8 mouse cellular contexts compared by ENCODE assay signal in genomic region chr5:138186950-138187638, GRCm38 (mm10). TPM values are rescaled to one million over a fixed set of nuclear protein-coding genes. Genes with fewer than 3 reads are reported as not detected.
DNase-seq lines count a peak whose midpoint lies in the region; ATAC-seq and TF ChIP-seq lines count a peak whose summit lies in the region.

Taf6 (minus strand) TSS chr5:138187451.
Cnpy4 (plus strand) TSS chr5:138187485.

- peak; percentile 98 for TF ChIP-seq POLR2A in CH12.LX (IDR thresholded peaks at IDR 0.05; ENCODE audit: low read depth, low read length)

- H3K4me1 ChIP-seq in CH12.LX (ENCODE audit: control insufficient read depth in 1 of 2, insufficient read depth in 2 of 2): peaks cover 3 to 17% of the 10 kb centered on the region in 2 experiments; a peak in 3 of 4 replicates
- peaks cover 2% of the 10 kb centered on the region; the same call in 1 of the 2 replicates for H3K4me1 ChIP-seq in forebrain, embryonic 11.5 days (replicated peaks; ENCODE audit: control insufficient read depth, insufficient read depth, low read length)
- peaks cover 14% of the 10 kb centered on the region for H3K4me1 ChIP-seq in heart, embryonic 16.5 days (ENCODE audit: control insufficient read depth, insufficient read depth, low read length)
- peaks cover 13 to 14% of the 10 kb centered on the region in 2 experiments for H3K4me1 ChIP-seq in liver, embryonic 14.5 days (replicated peaks; ENCODE audit: control insufficient read depth in 2 of 2, insufficient read depth in 2 of 2, low read length in 1 of 2)
- peaks cover 6% of the 10 kb centered on the region; the same call in 1 of the 2 replicates for H3K4me1 ChIP-seq in stomach, embryonic 15.5 days

- in situ Hi-C loops in CH12.LX (cut with MboI; ENCODE audit: low pct_ligation_motif_present, low pct_unique_long_range_greater_than_20kb, low sequenced_read_pairs): no loop called here

- 0% methylated on average over 31 of the region's 31 CpGs for WGBS in forebrain, embryonic 11.5 days
- under 1% methylated on average over 31 of the region's 31 CpGs for WGBS in heart, embryonic 16.5 days
- under 1% methylated on average over 31 of the region's 31 CpGs for WGBS in liver, embryonic 14.5 days (ENCODE audit: insufficient replicate concordance)
- under 1% methylated on average over 31 of the region's 31 CpGs for WGBS in stomach, embryonic 15.5 days

- DNase-seq in CH12.LX (ENCODE audit: extremely low read depth): peak; percentile 87
- peak; percentile 84 for DNase-seq in c-Kit-positive CD71-positive TER-119-negative erythroid progenitor cells, embryonic 14.5 days (ENCODE audit: low read depth)
- DNase-seq in forebrain, embryonic 11.5 days (ENCODE audit: low spot score): peak; percentile 87
- peak; percentile 90 for DNase-seq in kidney, postnatal 25 days
- DNase-seq in liver, embryonic 14.5 days (ENCODE audit: low read depth in 3 of 3, low spot score in 3 of 3): peak; percentile 78 to 86 (median 81)
- peak; percentile 78 for DNase-seq in neural tube, embryonic 10.5 days (ENCODE audit: extremely low spot score, low spot score)

- peak within 1 kb of the TSS; percentile 38 for H3K27ac ChIP-seq in CH12.LX (ENCODE audit: insufficient read depth, low read depth)
- peak within 1 kb of the TSS; percentile 63; the same call in 1 of the 2 replicates for H3K27ac ChIP-seq in forebrain, embryonic 11.5 days (ENCODE audit: low read depth, low read length)
- H3K27ac ChIP-seq in heart, embryonic 16.5 days (ENCODE audit: low read length): peak within 1 kb of the TSS; percentile 83
- peak within 1 kb of the TSS; percentile 81 for H3K27ac ChIP-seq in liver, embryonic 14.5 days
- H3K27ac ChIP-seq in stomach, embryonic 15.5 days: peak within 1 kb of the TSS; percentile 82

- no peaks in the 10 kb centered on the region for H3K27me3 ChIP-seq in CH12.LX (replicated peaks)
- H3K27me3 ChIP-seq in forebrain, embryonic 11.5 days (ENCODE audit: control insufficient read depth, insufficient read depth, low read length): no peaks in the 10 kb centered on the region
- no peaks in the 10 kb centered on the region for H3K27me3 ChIP-seq in heart, embryonic 16.5 days (ENCODE audit: control insufficient read depth, insufficient read depth, low read length)
- no peaks in the 10 kb centered on the region for H3K27me3 ChIP-seq in liver, embryonic 14.5 days (ENCODE audit: control insufficient read depth, insufficient read depth, low read length)
- no peaks in the 10 kb centered on the region for H3K27me3 ChIP-seq in stomach, embryonic 15.5 days (replicated peaks)

- H3K79me2 ChIP-seq in CH12.LX (replicated peaks; ENCODE audit: control insufficient read depth, extremely low read depth, insufficient read depth, poor library complexity, severe bottlenecking): 0 out of 2 replicates have a peak, but pooled peaks cover 3% of the 10 kb centered on the region

- TF ChIP-seq RAD21 in CH12.LX (IDR thresholded peaks at IDR 0.05; ENCODE audit: low read depth, low read length): no peak

- peak within 1 kb of the TSS; percentile 83 for H3K4me2 ChIP-seq in CH12.LX (ENCODE audit: insufficient read depth, low read depth, poor library complexity, severe bottlenecking)
- peak within 1 kb of the TSS; percentile 79 for H3K4me2 ChIP-seq in forebrain, embryonic 11.5 days (ENCODE audit: low read depth, low read length, severe bottlenecking)
- peak within 1 kb of the TSS; percentile 61 for H3K4me2 ChIP-seq in heart, embryonic 16.5 days (ENCODE audit: low read depth, low read length)
- peak within 1 kb of the TSS; percentile 93 for H3K4me2 ChIP-seq in liver, embryonic 14.5 days (ENCODE audit: low read depth)
- peak within 1 kb of the TSS; percentile 75 for H3K4me2 ChIP-seq in stomach, embryonic 15.5 days

- H3K4me3 ChIP-seq in CH12.LX (replicated peaks in 1 of 3; ENCODE audit: low read depth in 2 of 3, low read length in 2 of 3, poor library complexity in 1 of 3): peak within 1 kb of the TSS; percentile 86 to 96 (median 92)
- peak within 1 kb of the TSS; percentile 64 for H3K4me3 ChIP-seq in forebrain, embryonic 11.5 days (ENCODE audit: low read depth, low read length)
- peak within 1 kb of the TSS; percentile 70 for H3K4me3 ChIP-seq in heart, embryonic 16.5 days (ENCODE audit: low read length)
- H3K4me3 ChIP-seq in liver, embryonic 14.5 days (ENCODE audit: insufficient read depth in 1 of 2, low read depth in 2 of 2, low read length in 2 of 2): peak within 1 kb of the TSS; percentile 75 to 99
- peak within 1 kb of the TSS; percentile 87 for H3K4me3 ChIP-seq in stomach, embryonic 15.5 days (replicated peaks)

- ATAC-seq in forebrain, embryonic 11.5 days (replicated peaks; ENCODE audit: low FRiP score): peak; percentile 87
- ATAC-seq in heart, embryonic 16.5 days (replicated peaks; ENCODE audit: extremely low read depth, insufficient read depth, low FRiP score): peak; percentile 87
- peak; percentile 85 for ATAC-seq in liver, embryonic 14.5 days (ENCODE audit: insufficient read depth)
- peak; percentile 88 for ATAC-seq in stomach, embryonic 15.5 days (ENCODE audit: insufficient read depth, low FRiP score, low read depth)

- dilution Hi-C loops in CH12.LX (cut with MboI; ENCODE audit: extremely low pct_ligation_motif_present, extremely low pct_unique_long_range_greater_than_20kb, low sequenced_read_pairs): no loop called here

- peaks cover 38 to 57% of the 10 kb centered on the region in 2 experiments for H3K36me3 ChIP-seq in CH12.LX (replicated peaks in 1 of 2; ENCODE audit: control insufficient read depth in 1 of 2, insufficient read depth in 1 of 2, low read length in 1 of 2)
- H3K36me3 ChIP-seq in forebrain, embryonic 11.5 days (ENCODE audit: control insufficient read depth, insufficient read depth, low read length): peaks cover 3% of the 10 kb centered on the region; the same call in 1 of the 2 replicates
- peaks cover 12% of the 10 kb centered on the region for H3K36me3 ChIP-seq in heart, embryonic 16.5 days (ENCODE audit: control insufficient read depth, insufficient read depth)
- peaks cover 12% of the 10 kb centered on the region for H3K36me3 ChIP-seq in liver, embryonic 14.5 days (replicated peaks; ENCODE audit: control insufficient read depth, insufficient read depth, low read depth)
- peaks cover 11% of the 10 kb centered on the region; the same call in 1 of the 2 replicates for H3K36me3 ChIP-seq in stomach, embryonic 15.5 days

- no peak for TF ChIP-seq CTCF in CH12.LX (conservative IDR thresholded peaks at IDR 0.05 in 1 of 2, IDR thresholded peaks at IDR 0.05 in 1 of 2; ENCODE audit: low read depth in 2 of 2, low read length in 2 of 2)
- TF ChIP-seq CTCF in liver, embryonic 14.5 days (IDR thresholded peaks at IDR 0.05; ENCODE audit: low read depth): no peak

- peak within 1 kb of the TSS; percentile 98 for H3K9ac ChIP-seq in CH12.LX (ENCODE audit: insufficient read depth, low read depth)
- H3K9ac ChIP-seq in forebrain, embryonic 11.5 days (ENCODE audit: low read length): peak within 1 kb of the TSS; percentile 82
- H3K9ac ChIP-seq in heart, embryonic 16.5 days (ENCODE audit: low read length): peak within 1 kb of the TSS; percentile 94
- H3K9ac ChIP-seq in liver, embryonic 14.5 days (replicated peaks): peak within 1 kb of the TSS; percentile 90
- peak within 1 kb of the TSS; percentile 90 for H3K9ac ChIP-seq in stomach, embryonic 15.5 days

- no peak for TF ChIP-seq EP300 in CH12.LX (IDR thresholded peaks at IDR 0.05; ENCODE audit: low read length)
- TF ChIP-seq EP300 in liver, embryonic 14.5 days (IDR thresholded peaks at IDR 0.05; ENCODE audit: low read depth): peak; percentile 97

- H3K9me3 ChIP-seq in CH12.LX (replicated peaks; ENCODE audit: low read length): no peaks in the 10 kb centered on the region
- H3K9me3 ChIP-seq in forebrain, embryonic 11.5 days (ENCODE audit: control insufficient read depth, low read length): no peaks in the 10 kb centered on the region
- H3K9me3 ChIP-seq in heart, embryonic 16.5 days (replicated peaks; ENCODE audit: control insufficient read depth, low read length): no peaks in the 10 kb centered on the region
- no peaks in the 10 kb centered on the region for H3K9me3 ChIP-seq in liver, embryonic 14.5 days (ENCODE audit: control insufficient read depth, low read length)
- no peaks in the 10 kb centered on the region for H3K9me3 ChIP-seq in stomach, embryonic 15.5 days

TF ChIP-seq in CH12.LX, 34 proteins besides CTCF, POLR2A, EP300 and RAD21 (continues in another document):
- peak; percentile 96 for TF ChIP-seq TBP (conservative IDR thresholded peaks at IDR 0.05; ENCODE audit: low read depth, low read length)
- TF ChIP-seq GABPA (IDR thresholded peaks at IDR 0.05; ENCODE audit: insufficient replicate concordance, low read depth, low read length): no peak
- peak; percentile 75 for TF ChIP-seq HCFC1 (IDR thresholded peaks at IDR 0.05; ENCODE audit: low read depth, low read length)
- peak; percentile 87 for TF ChIP-seq NRF1 (IDR thresholded peaks at IDR 0.05; ENCODE audit: low read depth, low read length)
- no peak for TF ChIP-seq ZMIZ1 (IDR thresholded peaks at IDR 0.05; ENCODE audit: low read depth, low read length)
- TF ChIP-seq MYC (IDR thresholded peaks at IDR 0.05; ENCODE audit: low read depth, low read length): 0 out of 2 replicates have a peak, but pooled peaks have one; percentile 0
- TF ChIP-seq SIN3A (IDR thresholded peaks at IDR 0.05; ENCODE audit: low read length): peak; percentile 91
- TF ChIP-seq ZNF384 (IDR thresholded peaks at IDR 0.05; ENCODE audit: low read depth, low read length): peak; percentile 99
- no peak for TF ChIP-seq ZKSCAN1 (IDR thresholded peaks at IDR 0.05; ENCODE audit: borderline replicate concordance, low read depth, low read length)

RNA-seq across cellular contexts. Expression of gene Taf6, which starts in this region (rescaled TPM):
- total RNA-seq in CH12.LX (2012; rRNA removed): 60.9 and 62.1 TPM in 2 replicates
- total RNA-seq in CH12.LX (2014; rRNA removed): 59.8 and 60.2 TPM in 2 replicates
- polyA plus RNA-seq in CH12.LX (2012; ENCODE audit: insufficient read length, low read depth): 56.8 and 61.5 TPM in 2 replicates
- polyA plus RNA-seq in forebrain, embryonic 11.5 days (2014; fragmentation: Nextera tagmentation; extraction: Ambion mirVana): 150 and 155 TPM in 2 replicates
- 58.9 and 59.8 TPM in 2 replicates for polyA plus RNA-seq in heart, embryonic 16.5 days (2015; fragmentation: Nextera tagmentation; extraction: Ambion mirVana)
- 32.8 and 34.7 TPM in 2 replicates for polyA plus RNA-seq in liver, embryonic 14.5 days (2012; rRNA removed)
- polyA plus RNA-seq in liver, embryonic 14.5 days (2014; fragmentation: Nextera tagmentation; extraction: Ambion mirVana): 33.2 and 37.9 TPM in 2 replicates
- polyA plus RNA-seq in stomach, embryonic 15.5 days (2015; fragmentation: Nextera tagmentation; extraction: Ambion mirVana): 71.3 and 73.7 TPM in 2 replicates

RNA-seq across cellular contexts. Expression of gene Cnpy4, which starts in this region (rescaled TPM):
- 19.2 and 22.5 TPM in 2 replicates for total RNA-seq in CH12.LX (2012; rRNA removed)
- 21.6 and 26.7 TPM in 2 replicates for total RNA-seq in CH12.LX (2014; rRNA removed)
- polyA plus RNA-seq in CH12.LX (2012; ENCODE audit: insufficient read length, low read depth): 24.9 and 31.0 TPM in 2 replicates
- 49.8 and 56.6 TPM in 2 replicates for polyA plus RNA-seq in forebrain, embryonic 11.5 days (2014; fragmentation: Nextera tagmentation; extraction: Ambion mirVana)
- polyA plus RNA-seq in heart, embryonic 16.5 days (2015; fragmentation: Nextera tagmentation; extraction: Ambion mirVana): 22.3 and 23.8 TPM in 2 replicates
- polyA plus RNA-seq in liver, embryonic 14.5 days (2012; rRNA removed): 6.3 and 9.5 TPM in 2 replicates
- 12.6 and 12.8 TPM in 2 replicates for polyA plus RNA-seq in liver, embryonic 14.5 days (2014; fragmentation: Nextera tagmentation; extraction: Ambion mirVana)
- polyA plus RNA-seq in stomach, embryonic 15.5 days (2015; fragmentation: Nextera tagmentation; extraction: Ambion mirVana): 44.4 and 48.0 TPM in 2 replicates

Comparison
In these comparisons a context has a peak if more than half of its experiments do, and no peak if none do; other contexts are left out.
1. Peak in every context shown above with its lines: DNase-seq, ATAC-seq, H3K4me3 ChIP-seq and H3K27ac ChIP-seq.